Mouse (Mus musculus) stomach, adult 2 months (tissue): ENCODE data around the gene Fam178b. TPM values are rescaled to one million over a fixed set of nuclear protein-coding genes. Genes with fewer than 3 reads are reported as not detected.

Experiments used
- polyA plus RNA-seq: library from polyadenylated mRNA; depleted of rRNA; stranded (reverse); fragments of >200 nt; gene quantifications from 2 replicates; pipeline ENCODE4 v1.2.3, GENCODE M21; 2012; rRNA removed

The Fam178b gene
- 1.00 and 1.7 TPM in 2 replicates for polyA plus RNA-seq

DNA sequence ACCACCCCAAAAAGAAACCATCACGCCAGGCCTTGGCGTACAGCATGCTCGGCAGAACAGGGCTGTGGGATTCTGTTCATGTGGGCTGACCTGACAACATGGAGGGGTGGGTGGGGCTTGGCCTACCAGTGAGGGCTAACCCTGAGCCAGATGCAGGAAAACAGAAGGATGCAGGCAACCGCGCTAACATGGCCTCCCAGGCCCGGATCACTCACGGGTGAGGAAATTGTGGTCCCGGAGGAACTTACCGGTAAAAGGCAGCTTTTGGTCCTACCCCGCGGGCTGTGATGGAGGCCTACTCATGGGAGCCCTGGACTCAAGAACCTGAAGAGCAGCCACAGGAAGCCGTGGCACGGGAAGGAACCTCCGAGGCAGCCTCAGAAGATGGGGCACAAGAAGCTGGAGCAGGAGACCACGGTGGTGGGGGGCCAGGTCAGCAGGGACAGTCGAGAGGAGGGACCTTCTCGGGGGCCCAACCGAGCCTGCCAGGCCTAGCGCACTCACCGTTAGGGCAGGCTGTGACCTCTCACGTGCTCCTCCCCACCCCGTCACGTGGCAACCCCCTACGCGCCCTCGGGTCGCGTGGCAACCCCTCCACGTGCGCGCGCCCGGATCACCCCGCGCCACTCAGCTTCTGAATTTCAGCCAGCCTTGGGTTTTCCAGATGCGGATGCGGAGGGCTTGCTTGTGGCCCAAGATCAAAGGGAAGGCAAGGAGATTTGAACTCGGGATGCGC, at the start of gene Fam178b:
Gene Fam178b (minus strand): TSS at position 564 of the 736 bp plus-strand sequence.

DNA sequence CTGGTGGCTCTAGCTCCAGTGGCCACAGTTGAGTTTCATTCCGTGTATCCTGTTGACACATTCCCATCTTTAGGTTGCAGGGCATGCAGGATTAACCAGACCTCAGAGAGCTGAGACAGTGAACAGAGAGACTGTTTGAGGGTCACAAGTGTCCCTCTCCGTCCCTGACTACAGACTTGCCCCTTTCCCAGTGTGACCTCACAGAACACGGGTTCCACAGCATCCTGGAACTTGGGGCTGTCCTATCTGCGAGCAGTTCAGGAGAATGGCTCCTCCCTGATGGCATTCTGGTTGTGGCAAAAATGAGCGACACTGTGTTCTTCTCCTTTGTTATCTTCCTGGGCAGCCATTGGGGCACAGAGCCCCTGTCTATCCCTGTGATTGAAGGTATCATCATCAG, 31.3 kb upstream of the Fam178b start, which contains the start of gene Actr1b:
Gene Actr1b (minus strand): TSS at position 112 of the 400 bp plus-strand sequence.

DNA sequence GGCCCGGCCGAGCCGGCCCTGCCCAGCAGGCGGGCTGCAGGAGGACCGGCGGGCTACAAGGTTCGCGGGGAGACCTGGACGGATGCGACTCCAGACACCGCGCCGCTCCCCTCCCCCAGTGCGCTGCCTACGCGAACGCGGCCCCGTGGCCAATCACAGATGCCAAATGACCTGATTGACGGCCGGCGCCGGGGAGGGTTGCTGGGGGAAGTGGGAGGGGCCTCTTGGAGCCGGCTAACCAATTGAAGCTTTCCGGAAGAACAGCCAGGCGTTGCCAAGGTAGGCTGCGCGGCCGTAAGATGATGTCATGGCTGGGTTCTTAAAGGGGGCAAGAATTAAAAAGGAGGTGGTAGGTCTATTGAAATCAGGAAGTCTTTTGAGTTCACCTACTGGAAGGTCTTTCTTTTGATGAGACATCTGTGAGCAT, 26.9 kb upstream of the Fam178b start, which contains the start of gene 4933424G06Rik:
Gene 4933424G06Rik (plus strand): TSS at position 296 of the 427 bp plus-strand sequence.

DNA sequence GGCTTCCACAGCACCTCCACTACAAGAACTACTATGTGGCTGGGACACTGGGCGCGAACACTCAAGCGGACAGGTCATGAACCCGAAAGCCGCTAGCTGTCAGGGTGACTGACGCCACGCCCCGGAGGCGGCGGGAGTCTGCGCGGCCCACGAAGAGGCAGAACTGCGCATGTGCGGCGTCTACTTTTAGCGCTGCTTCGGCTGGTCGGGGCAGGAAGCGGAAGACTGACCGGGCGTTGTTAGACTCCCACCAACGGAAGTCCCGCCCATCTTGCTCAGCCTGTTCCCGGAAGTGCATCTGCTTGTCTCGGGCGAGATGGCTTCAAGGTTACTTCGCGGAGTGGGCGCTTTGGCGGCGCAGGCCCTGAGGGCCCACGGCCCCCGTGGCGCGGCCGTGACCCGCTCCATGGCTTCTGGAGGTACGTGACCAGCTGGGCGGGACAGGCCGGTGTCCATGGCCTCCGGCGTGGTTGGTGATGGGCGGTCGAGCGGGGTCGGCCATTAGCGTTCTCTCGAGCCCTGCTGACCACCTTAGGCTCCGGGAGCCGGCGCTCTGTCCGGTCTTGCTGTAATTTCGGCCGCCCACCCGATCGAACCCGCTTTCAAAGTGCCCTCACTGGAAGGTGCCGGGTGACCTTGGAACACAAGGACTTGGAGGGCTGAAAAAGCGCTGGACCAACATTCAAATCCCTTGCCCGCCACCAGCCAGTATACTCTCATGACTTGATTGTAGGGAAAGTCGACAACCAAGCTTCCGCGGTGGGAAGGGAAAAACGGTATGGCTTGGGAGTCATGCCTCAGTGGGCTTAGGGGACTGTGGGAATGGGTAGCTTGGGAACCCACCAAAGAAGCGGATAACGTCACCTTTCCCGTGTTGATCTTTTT, 8.5 kb upstream of the Fam178b start, which contains the start of gene Cox5b:
Gene Cox5b (plus strand): TSS at position 179 of the 885 bp plus-strand sequence.

DNA sequence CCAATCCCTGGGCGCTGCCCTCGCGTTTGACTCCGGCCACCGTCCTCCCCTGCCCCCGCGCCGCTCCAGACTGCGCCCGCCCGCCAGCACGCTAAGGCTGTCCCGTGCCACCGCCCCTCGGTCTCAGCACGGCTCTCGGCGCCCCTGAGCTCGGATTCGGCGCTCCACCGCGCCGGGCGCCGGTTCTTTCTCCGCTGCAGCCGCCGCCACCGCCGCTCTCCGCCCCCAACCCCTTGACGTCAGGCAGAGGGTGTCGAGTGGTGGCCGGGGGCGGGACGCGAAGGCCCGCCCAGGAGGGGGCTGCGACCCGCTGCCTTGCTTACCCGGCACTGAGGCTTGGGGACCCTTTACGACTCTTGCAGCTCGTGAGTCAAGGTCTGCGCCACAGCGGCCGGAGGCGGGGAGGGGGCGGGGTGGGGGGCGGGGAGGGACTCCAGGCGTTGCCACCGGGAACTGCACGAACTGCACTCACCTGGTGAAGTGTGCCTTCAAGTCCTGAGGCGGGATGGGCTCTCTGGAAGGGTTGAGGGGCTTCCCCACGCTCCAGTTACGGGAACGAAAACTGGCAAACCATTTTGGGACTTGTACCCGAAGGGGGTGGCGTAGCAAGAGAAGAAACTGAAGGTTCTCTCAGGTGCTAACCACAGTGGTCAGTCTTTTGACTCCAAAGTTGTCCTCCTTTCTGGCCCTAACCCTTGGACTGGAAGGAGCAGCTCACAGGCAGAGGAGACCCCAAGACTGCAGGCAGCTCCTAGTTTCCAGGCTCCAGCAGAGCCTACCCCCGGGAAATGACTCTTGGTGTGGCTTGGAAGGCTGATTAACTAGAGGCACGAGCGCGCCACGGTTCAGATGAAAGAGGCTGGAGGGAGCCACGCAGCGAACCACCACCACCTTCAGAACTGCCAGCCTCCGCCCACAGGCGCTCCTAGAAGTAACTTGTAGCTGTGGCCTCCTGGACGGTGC, 124.7 kb downstream of the Fam178b start, which contains the start of gene Sema4c:
Gene Sema4c (minus strand): TSS at position 319 of the 963 bp plus-strand sequence.

DNA sequence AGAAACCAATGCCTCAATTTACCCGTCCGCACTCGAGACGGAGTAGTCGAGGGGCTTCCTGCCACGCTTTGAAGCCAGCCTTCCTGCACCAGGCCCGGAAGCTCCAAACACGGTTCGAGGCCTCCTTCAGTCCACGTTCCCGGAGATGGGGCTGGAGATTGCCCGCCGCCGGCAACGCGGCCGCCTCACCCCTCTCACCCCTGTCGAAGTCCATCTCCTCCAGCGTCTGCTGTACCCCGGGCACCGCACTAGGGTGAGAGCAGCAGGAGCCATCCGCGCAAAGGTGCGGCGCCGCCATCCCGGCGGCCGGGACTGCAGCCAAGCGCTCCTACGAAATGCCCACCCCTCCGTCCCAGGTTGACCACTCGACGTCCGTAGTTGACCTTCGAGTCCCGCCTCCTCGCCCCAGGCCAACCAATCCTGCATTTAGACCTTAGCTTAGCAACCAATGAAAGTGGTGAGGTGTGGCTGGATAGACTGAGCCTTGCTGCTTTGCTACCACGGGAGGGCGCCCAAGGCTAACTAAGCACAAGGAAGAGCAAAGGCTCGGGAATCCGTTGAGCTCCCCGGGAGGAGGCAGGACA, 136.0 kb downstream of the Fam178b start, which contains the start of gene Ankrd39:
Gene Ankrd39 (minus strand): TSS at position 558 of the 584 bp plus-strand sequence.

DNA sequence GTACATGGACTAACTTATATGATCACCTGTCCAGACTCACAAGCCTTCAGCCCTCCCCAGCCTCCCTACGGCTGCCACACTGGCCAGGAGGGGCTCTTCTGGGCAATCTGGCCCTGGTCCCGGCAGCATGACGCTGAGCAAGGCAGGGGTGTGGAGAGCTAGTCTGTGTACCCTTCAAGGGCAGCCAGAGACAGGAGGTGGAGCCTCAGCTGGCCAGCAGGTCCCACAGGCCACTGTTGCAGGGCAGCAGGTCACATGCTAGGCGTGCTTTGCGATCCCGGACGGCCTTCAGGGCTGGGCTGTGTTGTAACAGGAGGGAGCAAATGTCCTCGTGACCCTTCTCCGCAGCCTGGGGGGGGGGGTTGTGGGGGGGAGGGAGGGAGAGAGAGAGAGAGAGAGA, 143.8 kb downstream of the Fam178b start, which contains the start of gene Gm42417:
Gene Gm42417 (minus strand): TSS at position 244 of the 400 bp plus-strand sequence.

DNA sequence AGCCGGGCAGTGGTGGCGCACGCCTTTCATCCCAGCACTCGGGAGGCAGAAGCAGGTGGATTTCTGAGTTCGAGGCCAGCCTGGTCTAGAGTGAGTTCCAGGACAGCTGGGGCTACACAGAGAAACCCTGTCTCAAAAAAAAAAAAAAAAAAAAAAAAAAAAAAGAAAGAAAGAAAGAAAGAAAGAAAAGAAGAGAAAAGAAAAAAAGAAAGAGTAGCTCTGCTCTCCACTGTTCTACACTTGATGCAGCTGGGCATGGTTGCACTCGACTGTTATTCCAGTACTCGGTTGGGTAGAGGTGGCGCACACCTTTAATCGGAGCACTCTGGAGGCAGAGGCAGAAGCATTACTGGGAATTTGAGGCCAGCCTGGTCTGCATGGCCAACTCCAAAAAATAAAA, 146.2 kb downstream of the Fam178b start, which contains the start of gene Ankrd23:
Gene Ankrd23 (minus strand): TSS at position 101 of the 400 bp plus-strand sequence.

Other genes starting within 250 kb of the Fam178b start
- gene Lman2l, start 237.9 kb downstream of the Fam178b start, polyA plus RNA-seq: 2.5 and 3.7 TPM in 2 replicates
- gene Cnnm4, start 211.6 kb downstream of the Fam178b start, polyA plus RNA-seq: 16.8 and 16.9 TPM in 2 replicates
- 13.4 and 15.0 TPM in 2 replicates for gene Cnnm3, start 171.3 kb downstream of the Fam178b start, polyA plus RNA-seq
- gene Ankrd23, start 146.3 kb downstream of the Fam178b start, polyA plus RNA-seq: 12.4 and 16.9 TPM in 2 replicates
- not detected in 2 replicates for gene Gm42417, start 143.8 kb downstream of the Fam178b start, polyA plus RNA-seq
- 9.3 and 13.7 TPM in 2 replicates for gene Ankrd39, start 135.7 kb downstream of the Fam178b start, polyA plus RNA-seq
- gene Sema4c, start 124.8 kb downstream of the Fam178b start, polyA plus RNA-seq: 5.6 and 8.1 TPM in 2 replicates
- 494 and 615 TPM in 2 replicates for gene Cox5b, start 8.3 kb upstream of the Fam178b start, polyA plus RNA-seq
- gene 4933424G06Rik, start 27.0 kb upstream of the Fam178b start, polyA plus RNA-seq: 0.06 TPM in 1 of 2 replicates, not detected in the other
- 67.2 and 68.8 TPM in 2 replicates for gene Actr1b, start 31.2 kb upstream of the Fam178b start, polyA plus RNA-seq
- gene Zap70, start 78.6 kb upstream of the Fam178b start, polyA plus RNA-seq: 0.52 and 1.1 TPM in 2 replicates